Mouse (Mus musculus): ENCODE measurements around the gene Pnpla1.
"Not testable (repeated sequence)": the region's sequence is repeated elsewhere in the genome, so short reads cannot be mapped to it uniquely, and the experiment has no call there.

Pnpla1 gene

GRCm38 (mm10) chr17:28858205-28858604, at the start of gene Pnpla1:
TSS of gene Pnpla1 (plus strand) at chr17:28858411.
- peak; percentile 28 for DNase-seq

- DNase-seq: no peak
Observed at GRCm38 (mm10) chr17:28808714-28809113, 49.5 kb upstream of the Pnpla1 start.

GRCm38 (mm10) chr17:28809175-28809831, 48.9 kb upstream of the Pnpla1 start:
- no peak for DNase-seq

GRCm38 (mm10) chr17:28812345-28812744, 45.9 kb upstream of the Pnpla1 start:
- no peak for DNase-seq

- no peak for DNase-seq
Observed at GRCm38 (mm10) chr17:28814529-28815097, 43.6 kb upstream of the Pnpla1 start.

- no peak for DNase-seq
Observed at GRCm38 (mm10) chr17:28815384-28816004, 42.7 kb upstream of the Pnpla1 start.

- DNase-seq: not testable (repeated sequence)
Observed at GRCm38 (mm10) chr17:28816326-28816725, 41.9 kb upstream of the Pnpla1 start.

GRCm38 (mm10) chr17:28816875-28817811, 41.1 kb upstream of the Pnpla1 start:
- DNase-seq: no peak

GRCm38 (mm10) chr17:28820189-28820588, 38.0 kb upstream of the Pnpla1 start:
- no peak for DNase-seq

- no peak for DNase-seq
Observed at GRCm38 (mm10) chr17:28823004-28823745, 35.0 kb upstream of the Pnpla1 start.

GRCm38 (mm10) chr17:28823749-28824148, 34.5 kb upstream of the Pnpla1 start:
- no peak for DNase-seq

GRCm38 (mm10) chr17:28824896-28825295, 33.3 kb upstream of the Pnpla1 start:
- DNase-seq: no peak

- DNase-seq: no peak
Observed at GRCm38 (mm10) chr17:28825359-28826041, 32.7 kb upstream of the Pnpla1 start.

- DNase-seq: no peak
Observed at GRCm38 (mm10) chr17:28827665-28828231, 30.5 kb upstream of the Pnpla1 start.

GRCm38 (mm10) chr17:28829120-28829519, 29.1 kb upstream of the Pnpla1 start:
- DNase-seq: no peak

- no peak for DNase-seq
Observed at GRCm38 (mm10) chr17:28831065-28831464, 27.1 kb upstream of the Pnpla1 start.

GRCm38 (mm10) chr17:28832040-28832439, 26.2 kb upstream of the Pnpla1 start:
- DNase-seq: no peak

GRCm38 (mm10) chr17:28832875-28833274, 25.3 kb upstream of the Pnpla1 start:
- no peak for DNase-seq

GRCm38 (mm10) chr17:28834676-28835075, 23.5 kb upstream of the Pnpla1 start:
- peak; percentile 68 for DNase-seq

GRCm38 (mm10) chr17:28837840-28838239, 20.4 kb upstream of the Pnpla1 start:
- no peak for DNase-seq

- not testable (repeated sequence) for DNase-seq
Observed at GRCm38 (mm10) chr17:28841947-28842346, 16.3 kb upstream of the Pnpla1 start.
